Mouse (Mus musculus) limb, embryonic 11.5 days (tissue): Measurements from ENCODE around the gene Twistnb. TPM values are rescaled to one million over a fixed set of nuclear protein-coding genes. Genes with fewer than 3 reads are reported as not detected.

Source experiments
- ATAC-seq: fragments of 200-750 bp; cut with Nextera tagmentation; 2 replicates; pipeline ENCODE4 v1.8.0; 2017; ENCODE audit warnings: low read depth; ENCODE audit not compliant: insufficient number of reproducible peaks, low FRiP score, low TSS enrichment
- DNase-seq: peaks from one replicate; pipeline ENCODE4 v3.0.0-alpha.2; 2015; ENCODE audit warnings: low spot score
- H3K27ac ChIP-seq: fragments of 300-500 bp; sonication (generic); replicated peaks from 2 replicates; pipeline ENCODE4 v1.5.1; 2014; ENCODE audit warnings: low read depth, mild to moderate bottlenecking, low read length
- H3K27me3 ChIP-seq: fragments of 300-500 bp; sonication (generic); 2 replicates; pipeline ENCODE4 v1.6.1; 2014; ENCODE audit warnings: mild to moderate bottlenecking, low read length, mixed read lengths; ENCODE audit not compliant: control insufficient read depth, insufficient read depth
- H3K36me3 ChIP-seq: fragments of 300-500 bp; sonication (generic); 2 replicates; pipeline ENCODE4 v1.6.1; 2014; ENCODE audit warnings: mild to moderate bottlenecking, low read length, moderate library complexity, mixed read lengths; ENCODE audit not compliant: control insufficient read depth, insufficient read depth
- H3K4me1 ChIP-seq: fragments of 300-500 bp; sonication (generic); 2 replicates; pipeline ENCODE4 v1.6.1; 2014; ENCODE audit warnings: low read length, mixed read lengths; ENCODE audit not compliant: control insufficient read depth, insufficient read depth
- H3K4me2 ChIP-seq: fragments of 300-500 bp; sonication (generic); 2 replicates; pipeline ENCODE4 v1.6.1; 2014; ENCODE audit warnings: low read depth, mild to moderate bottlenecking, moderate library complexity; ENCODE audit not compliant: severe bottlenecking
- H3K4me3 ChIP-seq: fragments of 300-500 bp; sonication (generic); 2 replicates; pipeline ENCODE4 v1.5.1; 2014; ENCODE audit warnings: low read depth, low read length
- H3K9ac ChIP-seq: fragments of 300-500 bp; sonication (generic); 2 replicates; pipeline ENCODE4 v1.6.1; 2014; ENCODE audit warnings: mild to moderate bottlenecking, low read length
- H3K9me3 ChIP-seq: fragments of 300-500 bp; sonication (generic); 2 replicates; pipeline ENCODE4 v1.6.1; 2016; ENCODE audit warnings: low read length; ENCODE audit not compliant: control insufficient read depth
- WGBS: fragments of 180-500 bp; shearing (Covaris S2); extraction: QIAGEN DNeasy Blood & Tissue Kit; methylation state at CpG from one replicate; pipeline ENCODE4 v1.1.7; 2014; 5-methylcytosine and 5-hydroxymethylcytosine counted together
- polyA plus RNA-seq: library from polyadenylated mRNA; unstranded; fragments of >200 nt; fragmentation: Nextera tagmentation; extraction: Ambion mirVana; gene quantifications from 2 replicates; pipeline ENCODE4 v1.2.1, GENCODE M21; 2014

Twistnb gene
- polyA plus RNA-seq, 1 experiment from 2014 or later, result 66.1 TPM

DNA sequence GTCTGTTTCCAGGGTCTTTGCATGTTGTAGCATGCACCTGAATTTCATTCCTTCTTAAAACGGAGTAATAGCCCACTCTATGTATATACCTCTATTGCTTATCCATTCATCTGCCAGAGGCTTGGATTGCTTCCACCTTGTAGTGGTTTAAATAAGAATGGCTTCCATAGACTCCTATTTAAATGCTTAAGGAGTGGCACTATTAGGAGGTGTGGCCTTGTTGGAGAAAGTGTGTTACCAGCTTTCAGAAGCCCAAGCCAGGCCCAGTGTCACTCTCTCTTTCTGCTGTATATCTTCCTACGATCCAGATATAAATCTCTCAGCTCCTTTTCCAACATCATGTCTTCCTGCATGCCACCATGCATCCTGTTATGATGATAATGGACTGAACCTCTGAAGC, 53.5 kb downstream of the Twistnb start:
- DNase-seq (no peak), ATAC-seq (no peak)
- Histone ChIP-seq H3K9me3 (no peaks in the 10 kb centered on the region), H3K27me3 (no peaks in the 10 kb centered on the region), H3K9ac (no peak overlapping the region), H3K4me3 (no peak overlapping the region), H3K36me3 (no peaks in the 10 kb centered on the region), H3K27ac (no peak overlapping the region), H3K4me1 (no peaks in the 10 kb centered on the region), H3K4me2 (no peak overlapping the region)
- WGBS, result 84% methylated on average over 2 of the region's 2 CpGs

Other genes starting within 250 kb of the Twistnb start
- gene Efcab10, start 34.8 kb upstream of the Twistnb start, polyA plus RNA-seq, result 0.50 and 0.79 TPM in 2 replicates